Mouse (Mus musculus) intestine, embryonic 14.5 days (tissue): Measurements from ENCODE around the gene Derl2. TPM values are rescaled to one million over a fixed set of nuclear protein-coding genes. Genes with fewer than 3 reads are reported as not detected.

Experiments
- ATAC-seq: fragments of 200-750 bp; cut with Nextera tagmentation; replicated peaks from 2 replicates; pipeline ENCODE4 v1.8.0; 2017; ENCODE audit warnings: low read depth, moderate number of reproducible peaks, moderate TSS enrichment, moderate library complexity; ENCODE audit not compliant: low FRiP score, low TSS enrichment
- DNase-seq: peaks from one replicate; pipeline ENCODE4 v3.0.0-alpha.2; 2018; ENCODE audit warnings: low spot score
- H3K27ac ChIP-seq: fragments of 300-500 bp; sonication (generic); 2 replicates; pipeline ENCODE4 v1.5.1; 2014; ENCODE audit warnings: low read depth, mild to moderate bottlenecking, control low read depth
- H3K27me3 ChIP-seq: fragments of 300-500 bp; sonication (generic); replicated peaks from 2 replicates; pipeline ENCODE4 v1.6.1; 2014; ENCODE audit warnings: low read length, control low read depth; ENCODE audit not compliant: control insufficient read depth, insufficient read depth
- H3K36me3 ChIP-seq: fragments of 300-500 bp; sonication (generic); 2 replicates; pipeline ENCODE4 v1.6.1; 2014; ENCODE audit warnings: low read length, control low read depth; ENCODE audit not compliant: control insufficient read depth, insufficient read depth
- H3K4me1 ChIP-seq: fragments of 300-500 bp; sonication (generic); replicated peaks from 2 replicates; pipeline ENCODE4 v1.6.1; 2014; ENCODE audit warnings: low read length, control low read depth, mixed read lengths; ENCODE audit not compliant: control insufficient read depth, insufficient read depth
- H3K4me2 ChIP-seq: fragments of 300-500 bp; sonication (generic); 2 replicates; pipeline ENCODE4 v1.6.1; 2014; ENCODE audit warnings: low read length
- H3K4me3 ChIP-seq: fragments of 300-500 bp; sonication (generic); 2 replicates; pipeline ENCODE4 v1.5.1; 2014; ENCODE audit warnings: low read depth, low read length, control low read depth, mixed read lengths
- H3K9ac ChIP-seq: fragments of 300-500 bp; sonication (generic); 2 replicates; pipeline ENCODE4 v1.6.1; 2014; ENCODE audit warnings: mild to moderate bottlenecking, low read length
- H3K9me3 ChIP-seq: fragments of 300-500 bp; sonication (generic); 2 replicates; pipeline ENCODE4 v1.6.1; 2016; ENCODE audit warnings: low read length, control low read depth; ENCODE audit not compliant: control insufficient read depth
- WGBS: fragments of 180-500 bp; shearing (Covaris S2); extraction: QIAGEN DNeasy Blood & Tissue Kit; methylation state at CpG from one replicate; pipeline ENCODE4 v1.1.7; 2014; 5-methylcytosine and 5-hydroxymethylcytosine counted together
- polyA plus RNA-seq: library from polyadenylated mRNA; unstranded; fragments of >200 nt; fragmentation: Nextera tagmentation; extraction: Ambion mirVana; gene quantifications from 2 replicates; pipeline ENCODE4 v1.2.1, GENCODE M21; 2014

Gene Derl2
- polyA plus RNA-seq, 1 experiment from 2014 or later = 41.7 TPM

DNA sequence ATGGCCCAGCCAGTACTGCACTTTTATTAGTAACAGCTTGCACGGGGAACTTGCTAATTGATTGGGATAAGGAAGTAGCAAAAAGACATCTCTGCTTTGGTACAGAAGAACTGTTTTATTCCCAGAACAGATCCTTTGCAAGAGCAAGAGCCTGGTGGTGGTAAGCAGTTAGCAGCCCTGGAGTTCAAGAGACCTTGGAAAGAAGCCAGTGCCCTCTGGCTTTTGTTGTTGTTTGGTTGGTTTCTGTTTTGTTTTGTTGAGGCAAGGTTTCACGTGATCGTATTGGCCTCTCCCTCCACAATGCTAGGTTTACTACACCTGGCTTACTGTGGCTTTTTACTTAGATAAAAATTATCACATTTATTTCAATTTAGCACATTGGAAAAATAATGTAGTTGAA, 8.6 kb upstream of the Derl2 start:
- H3K4me3 ChIP-seq = no peak overlapping the region
- 81% methylated on average over 3 of the region's 3 CpGs for WGBS
- no peak overlapping the region for H3K4me2 ChIP-seq
- H3K4me1 ChIP-seq = peaks cover 6% of the 10 kb centered on the region; the same call in 1 of the 2 replicates
- H3K9me3 ChIP-seq = no peaks in the 10 kb centered on the region
- H3K36me3 ChIP-seq = peaks cover 41% of the 10 kb centered on the region
- DNase-seq (no peak), ATAC-seq (no peak)
- H3K27me3 ChIP-seq = no peaks in the 10 kb centered on the region
- H3K27ac ChIP-seq = no peak overlapping the region
- H3K9ac ChIP-seq = no peak overlapping the region

DNA sequence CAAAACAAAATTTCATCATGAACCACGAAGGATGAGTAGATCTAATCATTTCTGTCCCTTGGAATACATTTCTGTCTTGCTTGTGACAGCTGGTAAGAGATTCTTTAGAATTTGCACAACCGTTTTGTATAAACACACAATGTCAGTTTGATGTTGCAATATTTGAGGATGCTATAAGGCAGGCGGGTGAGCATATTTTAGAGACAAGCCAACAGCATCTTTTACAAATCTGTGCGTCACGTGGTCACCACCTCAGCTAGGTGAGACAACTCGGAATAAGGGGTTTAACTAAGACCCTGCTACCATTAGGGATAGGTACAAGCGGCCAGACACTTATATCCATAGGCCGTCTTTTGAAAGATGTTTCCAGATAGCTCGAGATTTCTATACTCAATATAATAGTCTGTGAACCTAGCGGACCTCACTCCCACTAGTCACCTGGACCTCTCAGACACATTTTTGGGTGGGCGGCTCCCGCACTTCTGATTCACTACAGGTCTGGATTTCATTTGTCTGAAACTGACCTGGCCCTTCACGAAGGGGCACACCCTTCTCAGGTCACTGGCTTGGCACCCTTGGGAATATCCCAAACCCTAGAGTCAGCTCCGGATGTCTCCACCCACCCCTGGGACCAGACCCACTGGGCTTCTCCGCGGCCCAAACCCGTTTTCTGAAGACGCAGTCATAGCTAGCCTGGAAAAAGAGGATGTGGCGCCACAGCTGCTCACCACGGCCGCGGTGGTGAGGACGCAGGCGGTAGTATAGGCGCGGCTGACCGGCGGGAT, 1.0 kb downstream of the Derl2 start:
- DNase-seq = no peak
- no peaks in the 10 kb centered on the region for H3K9me3 ChIP-seq
- peak overlapping the region; percentile 77 for H3K9ac ChIP-seq
- no peaks in the 10 kb centered on the region for H3K27me3 ChIP-seq
- peak overlapping the region; percentile 68 for H3K4me3 ChIP-seq
- peak overlapping the region; percentile 57; the same call in 1 of the 2 replicates for H3K27ac ChIP-seq
- ATAC-seq = peak; percentile 53; the same call in 1 of the 2 replicates
- H3K4me2 ChIP-seq = peak overlapping the region; percentile 94
- WGBS = 4% methylated on average over 28 of the region's 28 CpGs
- peaks cover 19% of the 10 kb centered on the region for H3K36me3 ChIP-seq
- peaks cover 20% of the 10 kb centered on the region for H3K4me1 ChIP-seq

- Histone ChIP-seq H3K4me2 (no peak overlapping the region), H3K9me3 (no peaks in the 10 kb centered on the region), H3K36me3 (peaks cover 28% of the 10 kb centered on the region), H3K27ac (no peak overlapping the region), H3K27me3 (no peaks in the 10 kb centered on the region), H3K4me3 (no peak overlapping the region), H3K4me1 (peaks cover 20% of the 10 kb centered on the region), H3K9ac (no peak overlapping the region)
- 78% methylated on average over 1 of the region's 1 CpGs for WGBS
- no peak for ATAC-seq
- no peak for DNase-seq
Observed at GRCm38 (mm10) chr11:71017051-71017450, 2.6 kb downstream of the Derl2 start.

- no peak overlapping the region for H3K27ac ChIP-seq
- peaks cover 61% of the 10 kb centered on the region for H3K36me3 ChIP-seq
- no peaks in the 10 kb centered on the region for H3K27me3 ChIP-seq
- H3K4me1 ChIP-seq = peaks cover 7% of the 10 kb centered on the region; the same call in 1 of the 2 replicates
- DNase-seq (no peak), ATAC-seq (no peak)
- H3K4me2 ChIP-seq = no peak overlapping the region
- no peak overlapping the region for H3K4me3 ChIP-seq
- WGBS = 97% methylated on average over 7 of the region's 7 CpGs
- no peaks in the 10 kb centered on the region for H3K9me3 ChIP-seq
- no peak overlapping the region for H3K9ac ChIP-seq
Observed at GRCm38 (mm10) chr11:71012743-71013142, 6.9 kb downstream of the Derl2 start.

DNA sequence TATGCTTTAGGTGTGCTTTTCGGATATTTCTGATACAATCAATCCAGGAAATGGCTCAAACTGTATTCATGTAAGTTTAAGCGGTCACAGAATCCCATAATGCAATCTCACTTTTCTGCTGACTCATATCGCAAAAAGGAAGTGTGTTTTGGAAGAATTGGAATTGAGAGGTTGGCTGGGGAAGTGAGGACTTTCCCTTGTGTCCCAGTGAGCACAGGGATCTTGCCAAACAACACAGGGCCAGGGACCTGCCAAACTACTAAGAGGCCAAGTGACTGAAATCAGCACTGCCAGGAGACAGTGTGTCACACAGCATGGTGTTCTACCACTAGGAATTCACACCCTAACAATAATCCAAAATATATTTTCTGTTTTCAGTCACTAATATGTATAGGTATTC, 11.3 kb downstream of the Derl2 start:
- ATAC-seq = no peak
- H3K9me3 ChIP-seq = no peaks in the 10 kb centered on the region
- H3K27me3 ChIP-seq = no peaks in the 10 kb centered on the region
- no peak overlapping the region for H3K4me2 ChIP-seq
- DNase-seq = no peak
- peaks cover 55% of the 10 kb centered on the region for H3K36me3 ChIP-seq
- H3K4me1 ChIP-seq = no peaks in the 10 kb centered on the region; the same call in 1 of the 2 replicates
- H3K27ac ChIP-seq = no peak overlapping the region
- no peak overlapping the region for H3K4me3 ChIP-seq
- no peak overlapping the region for H3K9ac ChIP-seq
- 89% methylated on average over 3 of the region's 3 CpGs for WGBS

DNA sequence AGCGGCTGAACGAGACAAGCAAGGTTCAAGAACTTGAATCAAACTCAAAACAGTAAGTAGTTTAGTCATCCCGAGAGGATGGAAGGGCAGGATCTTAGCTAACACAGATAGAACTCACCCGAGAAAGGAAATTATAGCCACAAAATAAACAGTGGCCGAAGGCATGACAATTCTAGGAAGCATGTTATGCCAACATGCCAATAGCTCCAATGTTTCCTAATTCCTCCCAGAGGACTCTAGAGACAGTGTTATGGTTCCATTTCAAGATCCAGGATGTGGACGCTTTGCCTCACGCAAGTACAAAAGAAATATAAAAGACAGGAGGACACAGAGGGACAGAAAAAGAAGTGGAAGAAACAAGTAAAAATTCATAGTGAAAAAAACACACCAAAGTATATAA, 11.8 kb downstream of the Derl2 start:
- no peak overlapping the region for H3K4me3 ChIP-seq
- no peak overlapping the region for H3K27ac ChIP-seq
- no peak overlapping the region for H3K4me2 ChIP-seq
- no peaks in the 10 kb centered on the region for H3K9me3 ChIP-seq
- DNase-seq = no peak
- H3K36me3 ChIP-seq = peaks cover 52% of the 10 kb centered on the region
- 87% methylated on average over 7 of the region's 7 CpGs for WGBS
- no peaks in the 10 kb centered on the region for H3K27me3 ChIP-seq
- peaks cover 5% of the 10 kb centered on the region for H3K4me1 ChIP-seq
- ATAC-seq = no peak
- no peak overlapping the region for H3K9ac ChIP-seq

GRCm38 (mm10) chr11:71007026-71007425, 12.6 kb downstream of the Derl2 start:
- Histone ChIP-seq H3K27me3 (no peaks in the 10 kb centered on the region), H3K27ac (no peak overlapping the region), H3K9ac (no peak overlapping the region), H3K36me3 (peaks cover 44% of the 10 kb centered on the region), H3K9me3 (no peaks in the 10 kb centered on the region), H3K4me3 (no peak overlapping the region), H3K4me1 (peaks cover 12% of the 10 kb centered on the region), H3K4me2 (no peak overlapping the region)
- ATAC-seq = no peak
- 95% methylated on average over 6 of the region's 6 CpGs for WGBS
- DNase-seq = no peak

GRCm38 (mm10) chr11:71005046-71005445, 14.6 kb downstream of the Derl2 start:
- peaks cover 36% of the 10 kb centered on the region for H3K36me3 ChIP-seq
- H3K9me3 ChIP-seq = no peaks in the 10 kb centered on the region
- H3K4me3 ChIP-seq = peak overlapping the region; percentile 92
- ATAC-seq (no peak), DNase-seq (peak; percentile 52)
- H3K9ac ChIP-seq = peak overlapping the region; percentile 35
- 61% methylated on average over 5 of the region's 5 CpGs for WGBS
- H3K4me2 ChIP-seq = peak overlapping the region; percentile 58
- no peak overlapping the region for H3K27ac ChIP-seq
- H3K4me1 ChIP-seq = peaks cover 12% of the 10 kb centered on the region
- no peaks in the 10 kb centered on the region for H3K27me3 ChIP-seq

DNA sequence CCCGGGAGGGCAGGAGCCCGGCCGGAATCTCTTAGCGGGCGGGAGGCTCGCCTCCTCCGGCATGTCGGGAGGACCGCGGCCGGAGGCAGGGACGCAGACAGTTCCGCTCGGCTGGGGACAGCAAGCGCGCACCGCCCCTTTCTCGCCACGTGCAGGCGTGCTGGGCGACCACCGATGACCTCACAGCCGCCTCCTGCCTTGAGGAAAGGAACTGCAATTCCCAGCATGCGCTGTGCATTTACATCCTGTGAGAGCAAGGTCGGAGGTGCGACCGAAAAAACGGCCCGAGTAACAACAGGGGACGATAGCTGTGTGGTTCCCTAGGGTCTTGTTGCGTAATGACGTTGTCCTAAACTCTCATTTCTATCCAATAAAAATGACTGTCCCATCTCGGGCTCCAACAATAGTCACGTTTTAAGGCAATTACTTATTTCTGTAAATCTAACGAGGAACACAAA, 15.3 kb downstream of the Derl2 start, which contains the start of gene Dhx33:
Gene Dhx33, minus strand, starts transcription at position 122 of the 458 bp plus-strand sequence.
- DNase-seq = peak; percentile 99

More for the DNA sequence above, 15.3 kb downstream of the Derl2 start, which contains the start of gene Dhx33:
- under 1% methylated on average over 35 of the region's 35 CpGs for WGBS
- peak within 1 kb of the TSS; percentile 92 for H3K4me3 ChIP-seq
- H3K4me2 ChIP-seq = peak within 1 kb of the TSS; percentile 93
- H3K36me3 ChIP-seq = peaks cover 36% of the 10 kb centered on the region
- ATAC-seq = peak; percentile 99
- no peaks in the 10 kb centered on the region for H3K27me3 ChIP-seq
- H3K9me3 ChIP-seq = no peaks in the 10 kb centered on the region
- H3K4me1 ChIP-seq = peaks cover 12% of the 10 kb centered on the region
- peak within 1 kb of the TSS; percentile 59 for H3K27ac ChIP-seq
- peak within 1 kb of the TSS; percentile 65 for H3K9ac ChIP-seq
